Mouse (Mus musculus): Measurements from ENCODE around the gene Zfp239. TPM values are rescaled to one million over a fixed set of nuclear protein-coding genes. Genes with fewer than 3 reads are reported as not detected.
A peak's percentile ranks its signal among the peaks of the same experiment; 100 is the strongest.

Zfp239 gene
- polyA plus RNA-seq, 1 experiment from 2014 or later = 5.1 TPM

- under 1% methylated on average over 12 of the region's 12 CpGs for WGBS
- peaks cover 9% of the 10 kb centered on the region; the same call in 1 of the 2 replicates for H3K4me1 ChIP-seq (replicated peaks)
Observed at GRCm38 (mm10) chr6:117916205-117916736, 54.4 kb downstream of the Zfp239 start.

GRCm38 (mm10) chr6:117916737-117917426, 55.0 kb downstream of the Zfp239 start:
- ATAC-seq = peak; percentile 96
- Histone ChIP-seq H3K9ac (peak overlapping the region; percentile 74), H3K4me1 (replicated peaks) (peaks cover 9% of the 10 kb centered on the region; the same call in 1 of the 2 replicates)

More at GRCm38 (mm10) chr6:117916205-117916736, 54.4 kb downstream of the Zfp239 start:
- Histone ChIP-seq H3K4me2 (replicated peaks) (peak overlapping the region; percentile 73), H3K27me3 (replicated peaks) (no peaks in the 10 kb centered on the region), H3K27ac (peak overlapping the region; percentile 97), H3K4me3 (replicated peaks) (peak overlapping the region; percentile 63), H3K36me3 (no peaks in the 10 kb centered on the region), H3K9ac (peak overlapping the region; percentile 74), H3K9me3 (no peaks in the 10 kb centered on the region)
- ATAC-seq = peak; percentile 5; the same call in 1 of the 2 replicates

GRCm38 (mm10) chr6:117917576-117917975, 55.7 kb downstream of the Zfp239 start:
- Histone ChIP-seq H3K9me3 (no peaks in the 10 kb centered on the region), H3K4me2 (replicated peaks) (peak overlapping the region; percentile 73), H3K4me1 (replicated peaks) (peaks cover 9% of the 10 kb centered on the region; the same call in 1 of the 2 replicates), H3K4me3 (replicated peaks) (peak overlapping the region; percentile 63), H3K27ac (peak overlapping the region; percentile 97), H3K9ac (peak overlapping the region; percentile 74), H3K27me3 (replicated peaks) (no peaks in the 10 kb centered on the region), H3K36me3 (no peaks in the 10 kb centered on the region)
- under 1% methylated on average over 21 of the region's 21 CpGs for WGBS
- peak; percentile 69 for ATAC-seq

More at GRCm38 (mm10) chr6:117916737-117917426, 55.0 kb downstream of the Zfp239 start:
- Histone ChIP-seq H3K4me3 (replicated peaks) (peak overlapping the region; percentile 63), H3K27me3 (replicated peaks) (no peaks in the 10 kb centered on the region), H3K9me3 (no peaks in the 10 kb centered on the region), H3K36me3 (no peaks in the 10 kb centered on the region), H3K4me2 (replicated peaks) (peak overlapping the region; percentile 73), H3K27ac (peak overlapping the region; percentile 97)
- under 1% methylated on average over 62 of the region's 62 CpGs for WGBS

GRCm38 (mm10) chr6:117918043-117918442, 56.1 kb downstream of the Zfp239 start:
- Histone ChIP-seq H3K9ac (peak overlapping the region; percentile 74), H3K4me2 (replicated peaks) (peak overlapping the region; percentile 73), H3K4me1 (replicated peaks) (peaks cover 9% of the 10 kb centered on the region; the same call in 1 of the 2 replicates), H3K9me3 (no peaks in the 10 kb centered on the region), H3K36me3 (no peaks in the 10 kb centered on the region), H3K27ac (peak overlapping the region; percentile 97), H3K4me3 (replicated peaks) (peak overlapping the region; percentile 63), H3K27me3 (replicated peaks) (no peaks in the 10 kb centered on the region)
- ATAC-seq = no peak
- 11% methylated on average over 5 of the region's 5 CpGs for WGBS

- Histone ChIP-seq H3K4me2 (replicated peaks) (peak overlapping the region; percentile 22; the same call in 1 of the 2 replicates), H3K27ac (no peak overlapping the region)
- no peak for ATAC-seq
Observed at GRCm38 (mm10) chr6:117920659-117921640, 59.0 kb downstream of the Zfp239 start.

GRCm38 (mm10) chr6:117922041-117922440, 60.1 kb downstream of the Zfp239 start:
- H3K36me3 ChIP-seq = peaks cover 10% of the 10 kb centered on the region; the same call in 1 of the 2 replicates
- no peak overlapping the region for H3K4me3 ChIP-seq (replicated peaks)
- H3K9me3 ChIP-seq = no peaks in the 10 kb centered on the region
- no peak for ATAC-seq
- H3K27me3 ChIP-seq (replicated peaks) = no peaks in the 10 kb centered on the region
- no peak overlapping the region for H3K4me2 ChIP-seq (replicated peaks)
- 89% methylated on average over 3 of the region's 3 CpGs for WGBS
- H3K4me1 ChIP-seq (replicated peaks) = peaks cover 2% of the 10 kb centered on the region; the same call in 1 of the 2 replicates
- no peak overlapping the region for H3K27ac ChIP-seq
- H3K9ac ChIP-seq = no peak overlapping the region

More at GRCm38 (mm10) chr6:117920659-117921640, 59.0 kb downstream of the Zfp239 start:
- Histone ChIP-seq H3K27me3 (replicated peaks) (no peaks in the 10 kb centered on the region), H3K4me3 (replicated peaks) (no peak overlapping the region), H3K9me3 (no peaks in the 10 kb centered on the region), H3K36me3 (peaks cover 5% of the 10 kb centered on the region; the same call in 1 of the 2 replicates), H3K4me1 (replicated peaks) (peaks cover 3% of the 10 kb centered on the region; the same call in 1 of the 2 replicates), H3K9ac (no peak overlapping the region)
- 51% methylated on average over 3 of the region's 3 CpGs for WGBS

Other genes starting within 250 kb of the Zfp239 start
- 84.7 and 90.5 TPM in 2 replicates for gene Zfp637, start 20.9 kb upstream of the Zfp239 start, polyA plus RNA-seq (2015; fragmentation: Nextera tagmentation; extraction: Ambion mirVana)
- 791 and 835 TPM in 2 replicates for gene Hnrnpf, start 38.2 kb downstream of the Zfp239 start, polyA plus RNA-seq (2015; fragmentation: Nextera tagmentation; extraction: Ambion mirVana)
- 1.8 and 3.2 TPM in 2 replicates for gene Fxyd4, start 75.6 kb downstream of the Zfp239 start, polyA plus RNA-seq (2015; fragmentation: Nextera tagmentation; extraction: Ambion mirVana)
- 0.13 and 0.33 TPM in 2 replicates for gene Rasgef1a, start 149.3 kb downstream of the Zfp239 start, polyA plus RNA-seq (2015; fragmentation: Nextera tagmentation; extraction: Ambion mirVana)

All from intestine, embryonic 15.5 days (tissue).